Mouse (Mus musculus) right cerebral cortex, postnatal 4 days (tissue): Measurements from ENCODE around the gene Kcnh7.

Experiments used
- DNase-seq: peaks from one replicate; pipeline ENCODE4 v3.0.0-alpha.2; 2022

Gene Kcnh7

GRCm38 (mm10) chr2:62935273-62935874, 248.7 kb downstream of the Kcnh7 start:
- DNase-seq = no peak

GRCm38 (mm10) chr2:62928494-62928893, 255.6 kb downstream of the Kcnh7 start:
- no peak for DNase-seq

- DNase-seq = no peak
Observed at GRCm38 (mm10) chr2:62928065-62928464, 256.0 kb downstream of the Kcnh7 start.

GRCm38 (mm10) chr2:62923803-62924202, 260.3 kb downstream of the Kcnh7 start:
- DNase-seq = no peak

- DNase-seq = no peak
Observed at GRCm38 (mm10) chr2:62907688-62908087, 276.4 kb downstream of the Kcnh7 start.

GRCm38 (mm10) chr2:62902363-62903353, 281.4 kb downstream of the Kcnh7 start:
- DNase-seq = no peak

- no peak for DNase-seq
Observed at GRCm38 (mm10) chr2:62878763-62879162, 305.3 kb downstream of the Kcnh7 start.

GRCm38 (mm10) chr2:62855391-62855790, 328.7 kb downstream of the Kcnh7 start:
- no peak for DNase-seq

GRCm38 (mm10) chr2:62842630-62843029, 341.5 kb downstream of the Kcnh7 start:
- DNase-seq = no peak

GRCm38 (mm10) chr2:62834261-62834660, 349.8 kb downstream of the Kcnh7 start:
- no peak for DNase-seq

- DNase-seq = no peak
Observed at GRCm38 (mm10) chr2:62819231-62819630, 364.9 kb downstream of the Kcnh7 start.

GRCm38 (mm10) chr2:62816016-62816415, 368.1 kb downstream of the Kcnh7 start:
- no peak for DNase-seq

- DNase-seq = peak; percentile 30
Observed at GRCm38 (mm10) chr2:62808813-62809212, 375.3 kb downstream of the Kcnh7 start.

GRCm38 (mm10) chr2:62807476-62807882, 376.6 kb downstream of the Kcnh7 start:
- DNase-seq = peak; percentile 39

- peak; percentile 19 for DNase-seq
Observed at GRCm38 (mm10) chr2:62806931-62807330, 377.2 kb downstream of the Kcnh7 start.

GRCm38 (mm10) chr2:62804030-62804429, 380.1 kb downstream of the Kcnh7 start:
- DNase-seq = no peak

- DNase-seq = no peak
Observed at GRCm38 (mm10) chr2:62784460-62785038, 399.5 kb downstream of the Kcnh7 start.

- no peak for DNase-seq
Observed at GRCm38 (mm10) chr2:62746256-62746655, 437.8 kb downstream of the Kcnh7 start.

- DNase-seq = no peak
Observed at GRCm38 (mm10) chr2:62743098-62743497, 441.0 kb downstream of the Kcnh7 start.

- DNase-seq = no peak
Observed at GRCm38 (mm10) chr2:62730671-62731070, 453.4 kb downstream of the Kcnh7 start.

GRCm38 (mm10) chr2:62727732-62728131, 456.4 kb downstream of the Kcnh7 start:
- DNase-seq = no peak

- no peak for DNase-seq
Observed at GRCm38 (mm10) chr2:62725946-62726345, 458.1 kb downstream of the Kcnh7 start.

GRCm38 (mm10) chr2:62718411-62718810, 465.7 kb downstream of the Kcnh7 start:
- no peak for DNase-seq

GRCm38 (mm10) chr2:62717270-62717669, 466.8 kb downstream of the Kcnh7 start:
- no peak for DNase-seq
